Mouse (Mus musculus) retina, postnatal 1 day (tissue): ENCODE data around the gene Fbxl18.
"Not testable (repeated sequence)": the region's sequence is repeated elsewhere in the genome, so short reads cannot be mapped to it uniquely, and the experiment has no call there.

ENCODE experiments used
- DNase-seq: peaks from one replicate; pipeline ENCODE4 v3.0.0-alpha.2; 2012

The Fbxl18 gene

GRCm38 (mm10) chr5:142899057-142899601, 3.9 kb upstream of the Fbxl18 start:
- peak; percentile 49 for DNase-seq

- DNase-seq, result no peak
Observed at GRCm38 (mm10) chr5:142898316-142898715, 3.1 kb upstream of the Fbxl18 start.

- no peak for DNase-seq
Observed at GRCm38 (mm10) chr5:142897568-142898248, 2.5 kb upstream of the Fbxl18 start.

- DNase-seq, result no peak
Observed at GRCm38 (mm10) chr5:142896713-142897112, 1.5 kb upstream of the Fbxl18 start.

GRCm38 (mm10) chr5:142896192-142896591, 971 bp upstream of the Fbxl18 start:
- DNase-seq, result no peak

- no peak for DNase-seq
Observed at GRCm38 (mm10) chr5:142891396-142891795, 3.8 kb downstream of the Fbxl18 start.

GRCm38 (mm10) chr5:142887533-142887932, 7.7 kb downstream of the Fbxl18 start:
- not testable (repeated sequence) for DNase-seq

- no peak for DNase-seq
Observed at GRCm38 (mm10) chr5:142886761-142887160, 8.5 kb downstream of the Fbxl18 start.

- no peak for DNase-seq
Observed at GRCm38 (mm10) chr5:142886181-142886580, 9.0 kb downstream of the Fbxl18 start.

- DNase-seq, result no peak
Observed at GRCm38 (mm10) chr5:142882471-142882870, 12.8 kb downstream of the Fbxl18 start.

GRCm38 (mm10) chr5:142881936-142882335, 13.3 kb downstream of the Fbxl18 start:
- no peak for DNase-seq

- DNase-seq, result no peak
Observed at GRCm38 (mm10) chr5:142880806-142881516, 14.3 kb downstream of the Fbxl18 start.

GRCm38 (mm10) chr5:142880246-142880645, 15.0 kb downstream of the Fbxl18 start:
- no peak for DNase-seq

GRCm38 (mm10) chr5:142879318-142880175, 15.7 kb downstream of the Fbxl18 start:
- DNase-seq, result peak; percentile 86

GRCm38 (mm10) chr5:142878570-142878969, 16.7 kb downstream of the Fbxl18 start:
- no peak for DNase-seq

GRCm38 (mm10) chr5:142877337-142878280, 17.6 kb downstream of the Fbxl18 start:
- peak; percentile 94 for DNase-seq

- DNase-seq, result no peak
Observed at GRCm38 (mm10) chr5:142876896-142877295, 18.3 kb downstream of the Fbxl18 start.

GRCm38 (mm10) chr5:142875513-142875905, 19.7 kb downstream of the Fbxl18 start:
- DNase-seq, result no peak

- no peak for DNase-seq
Observed at GRCm38 (mm10) chr5:142874791-142875512, 20.3 kb downstream of the Fbxl18 start.

- no peak for DNase-seq
Observed at GRCm38 (mm10) chr5:142873718-142874117, 21.5 kb downstream of the Fbxl18 start.

GRCm38 (mm10) chr5:142871765-142872164, 23.5 kb downstream of the Fbxl18 start:
- DNase-seq, result no peak
